Mouse (Mus musculus) retina, embryonic 14.5 days (tissue): ENCODE measurements around the gene Yes1.
"Not testable (repeated sequence)": the region's sequence is repeated elsewhere in the genome, so short reads cannot be mapped to it uniquely, and the experiment has no call there.

Source experiments
- DNase-seq: peaks from one replicate; pipeline ENCODE4 v3.0.0-alpha.2; 2015; ENCODE audit warnings: low spot score

Yes1 gene

DNA sequence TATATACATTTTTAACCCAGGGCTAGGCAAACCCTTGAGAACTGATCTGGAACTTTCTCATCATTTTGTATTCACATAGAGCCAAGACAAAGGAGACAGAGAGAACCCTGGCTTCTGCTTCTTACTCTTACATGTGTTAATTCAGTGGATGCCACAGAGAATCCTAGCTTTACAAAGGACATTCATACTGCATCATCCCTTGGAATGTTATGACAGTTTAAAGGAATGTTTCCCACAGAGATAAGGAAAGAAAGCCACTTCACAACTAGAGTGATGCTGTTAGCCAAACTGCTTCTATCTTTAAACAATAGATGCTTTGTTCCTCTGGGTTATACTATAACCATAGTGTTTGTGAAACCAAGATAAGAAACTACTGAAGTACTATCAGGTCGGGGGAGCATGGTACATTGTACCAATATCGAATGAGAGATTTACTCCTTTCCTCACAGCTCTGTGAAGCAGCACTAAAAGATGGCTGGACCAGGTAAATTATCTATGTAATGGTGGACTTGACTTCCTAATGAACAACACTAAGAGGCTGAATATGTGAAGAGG is 95.3 kb downstream of the Yes1 start:
- no peak for DNase-seq

DNA sequence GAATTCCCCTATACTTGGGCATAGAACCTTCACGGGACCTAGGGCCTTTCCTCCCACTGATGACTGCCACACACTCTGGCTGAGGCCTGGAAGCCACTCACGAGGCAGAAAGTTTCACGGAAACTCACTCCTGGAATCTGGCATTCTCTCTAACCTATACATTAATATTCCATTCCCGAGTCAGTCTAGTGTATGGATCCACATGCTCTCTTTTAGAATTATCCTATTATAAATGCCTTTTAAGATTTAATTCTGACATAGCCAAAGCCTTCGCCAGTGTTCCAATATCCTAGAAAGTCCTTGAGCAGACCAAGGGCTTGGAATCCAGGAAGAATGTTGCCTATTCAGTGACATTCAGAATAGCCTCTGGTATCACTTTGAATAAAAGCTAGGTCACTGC is 100.5 kb downstream of the Yes1 start:
- no peak for DNase-seq

DNA sequence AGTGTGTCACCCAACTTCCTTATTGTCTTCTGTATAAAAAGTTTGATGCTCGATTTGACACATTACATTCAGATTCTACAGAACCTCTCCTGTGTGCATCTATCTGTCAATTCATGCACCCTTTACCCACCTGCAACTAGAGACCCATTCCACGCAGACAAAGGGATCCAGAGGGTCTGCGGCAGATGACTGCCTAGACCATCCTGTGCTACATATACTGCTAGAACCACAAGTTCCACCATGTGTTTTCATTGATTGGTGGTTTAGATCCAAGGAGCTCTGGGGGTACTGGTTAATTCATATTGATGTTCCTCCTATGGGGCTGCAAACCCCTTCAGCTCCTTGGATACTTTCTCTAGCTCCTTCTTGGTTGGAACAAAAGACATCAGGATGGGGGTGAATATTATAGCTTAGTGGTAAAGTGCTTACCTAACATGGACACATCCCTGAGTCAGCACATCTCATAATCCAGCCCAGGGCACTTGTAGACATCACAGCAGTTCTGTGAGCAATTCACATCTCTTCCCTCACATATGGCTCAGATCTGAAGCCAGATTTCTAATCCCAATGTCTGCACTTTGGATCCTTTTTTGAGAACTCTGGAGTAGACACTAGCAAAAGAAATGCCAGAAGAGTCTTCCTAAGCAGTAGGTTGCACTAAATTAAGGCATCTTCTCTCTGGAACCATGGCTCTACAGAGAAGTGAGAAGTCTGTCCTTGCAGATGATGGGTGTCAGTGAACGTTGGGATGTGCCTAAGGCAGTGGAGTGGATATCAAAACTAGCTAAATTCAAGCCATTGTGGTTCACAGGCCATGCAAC is 101.5 kb downstream of the Yes1 start:
- DNase-seq, result peak; percentile 13

DNA sequence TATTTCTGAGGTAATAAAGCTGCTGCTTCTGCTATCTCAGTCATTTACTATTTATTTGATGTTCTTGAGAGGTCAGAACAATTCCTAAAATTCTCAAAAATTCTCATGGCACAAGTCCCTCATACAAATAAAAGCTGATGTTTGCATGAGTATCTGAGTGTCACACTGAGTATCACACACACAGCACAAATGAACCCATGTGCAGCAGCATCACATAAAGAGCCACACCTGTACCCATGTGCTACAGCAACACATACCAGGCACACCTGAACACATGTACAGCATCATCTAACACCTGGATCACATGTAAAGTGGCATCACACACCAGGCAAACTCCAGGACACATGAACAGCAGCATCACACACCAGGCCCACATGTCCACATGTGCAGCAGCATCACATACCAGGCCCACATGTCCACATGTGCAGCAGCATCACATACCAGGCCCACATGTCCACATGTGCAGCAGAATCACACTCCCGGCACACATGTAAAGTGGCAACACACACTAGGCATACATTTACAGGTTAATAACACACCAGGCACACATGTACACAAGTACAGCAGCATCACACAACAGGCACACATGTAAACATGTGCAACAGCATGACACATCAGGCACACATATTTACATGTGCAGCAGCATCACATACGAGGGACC is 102.2 kb downstream of the Yes1 start:
- peak; percentile 31 for DNase-seq

DNA sequence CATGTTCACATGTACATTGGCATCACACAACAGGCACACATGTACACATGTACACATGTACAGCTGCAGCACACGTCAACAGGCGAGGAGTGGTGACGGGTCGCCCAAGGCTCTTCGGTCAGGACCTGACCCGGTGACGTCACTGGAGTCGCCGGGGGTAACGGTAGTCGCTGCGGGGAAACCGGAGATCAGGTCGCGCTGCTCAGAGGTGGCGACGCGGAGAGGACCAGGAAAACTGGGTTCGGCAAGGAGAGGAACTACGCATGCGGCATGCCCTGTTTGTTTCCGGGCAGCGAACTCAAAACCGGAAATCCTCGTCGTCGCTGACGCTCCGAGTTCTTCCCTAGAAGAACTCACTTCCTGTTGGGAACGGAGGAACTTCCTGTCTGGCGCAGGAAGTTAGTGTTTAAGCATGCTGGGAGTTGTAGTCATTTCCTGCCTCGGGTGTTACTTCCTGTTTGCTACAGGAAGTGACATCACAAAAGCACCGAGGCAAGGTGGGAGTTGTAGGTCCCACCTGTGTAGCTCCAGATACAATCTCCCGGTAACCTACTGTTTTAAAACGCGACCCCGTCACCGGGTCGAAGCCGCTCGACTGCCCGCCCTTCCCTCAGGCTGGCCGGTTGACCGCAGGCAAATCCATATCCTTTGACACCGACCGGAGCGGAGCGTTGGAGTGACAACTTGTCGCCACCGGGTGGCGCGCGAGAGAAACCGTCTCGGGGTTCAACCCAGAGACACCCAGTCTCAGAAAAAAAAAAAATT is 102.9 kb downstream of the Yes1 start:
- DNase-seq, result peak; percentile 98

DNA sequence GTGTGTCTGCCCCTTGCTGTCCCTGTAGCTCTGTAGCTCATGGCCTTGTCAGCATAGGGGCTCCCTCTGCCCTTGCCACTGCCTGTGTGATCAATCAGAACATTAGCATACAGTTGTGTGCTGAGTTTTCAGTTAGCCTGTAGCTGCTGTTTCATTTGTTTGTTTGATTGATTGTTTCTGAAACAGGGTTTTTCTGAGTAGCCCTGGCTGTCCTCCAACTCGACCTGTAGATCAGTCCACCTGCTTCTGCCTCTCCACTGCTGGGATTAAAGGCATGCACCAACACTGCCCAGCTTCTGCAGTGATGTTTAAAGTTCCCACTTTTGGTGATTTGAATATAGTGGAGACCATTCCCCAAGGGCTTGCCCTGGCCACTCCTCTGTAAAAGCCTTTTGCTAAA is 106.8 kb downstream of the Yes1 start:
- DNase-seq, result no peak

DNA sequence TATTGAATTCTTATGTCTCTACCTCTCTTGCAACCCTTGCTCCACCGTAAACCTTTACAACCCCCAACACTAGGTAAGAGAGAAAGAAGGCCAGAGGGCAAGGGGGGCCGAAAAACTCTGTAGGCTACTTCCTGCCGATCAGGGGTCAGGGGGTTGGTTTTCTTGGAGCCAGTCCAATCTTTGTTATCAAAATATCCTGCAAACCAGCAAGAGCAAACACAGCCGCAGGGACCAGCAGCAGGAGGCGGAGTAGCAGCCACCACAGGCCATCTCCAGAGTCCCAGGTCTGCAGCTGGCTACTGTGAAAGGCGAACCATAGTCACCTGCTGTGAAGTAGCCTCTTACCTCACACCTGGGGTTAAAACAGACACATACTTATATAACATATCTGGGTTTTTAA is 107.9 kb downstream of the Yes1 start:
- DNase-seq, result no peak

DNA sequence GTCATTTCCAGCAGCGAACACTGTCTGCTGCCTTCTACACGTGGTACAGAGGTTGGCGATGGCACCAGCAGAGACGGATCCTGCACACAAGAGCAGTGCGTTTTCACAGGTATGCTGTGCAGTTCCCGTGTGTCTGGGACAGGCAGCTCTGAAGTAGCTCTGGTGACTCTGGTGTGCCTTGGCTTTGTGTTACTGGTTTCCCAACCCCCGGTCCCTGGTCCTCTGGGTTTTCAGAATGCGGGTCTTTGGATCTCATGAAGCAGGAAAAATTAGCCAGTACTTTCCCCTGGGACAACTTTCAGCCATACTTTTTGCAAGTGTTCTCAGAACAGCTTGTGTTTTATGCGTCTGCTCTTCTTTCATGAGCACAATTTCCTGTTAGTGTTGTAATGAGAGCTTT is 109.4 kb downstream of the Yes1 start:
- DNase-seq, result no peak

DNA sequence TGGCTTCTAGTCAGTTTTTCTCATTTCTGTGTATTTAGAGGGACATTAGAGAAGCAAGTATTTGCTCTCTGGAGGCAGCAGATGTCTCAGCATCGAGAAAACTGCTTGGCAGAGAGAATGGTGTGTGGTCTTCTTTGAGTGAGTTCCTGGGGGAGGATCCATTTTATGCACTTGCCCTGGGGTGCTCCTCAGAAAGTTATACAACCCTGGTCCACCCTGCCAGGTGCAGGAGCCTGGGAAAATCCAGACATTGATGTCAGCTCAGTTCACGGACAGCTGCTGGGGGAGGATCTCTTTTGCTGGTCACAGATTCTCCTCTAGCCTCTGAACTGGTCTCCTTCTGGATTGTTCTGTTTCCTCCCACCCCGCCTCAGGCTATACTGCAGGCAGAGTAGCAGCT is 110.3 kb downstream of the Yes1 start:
- DNase-seq, result no peak

DNA sequence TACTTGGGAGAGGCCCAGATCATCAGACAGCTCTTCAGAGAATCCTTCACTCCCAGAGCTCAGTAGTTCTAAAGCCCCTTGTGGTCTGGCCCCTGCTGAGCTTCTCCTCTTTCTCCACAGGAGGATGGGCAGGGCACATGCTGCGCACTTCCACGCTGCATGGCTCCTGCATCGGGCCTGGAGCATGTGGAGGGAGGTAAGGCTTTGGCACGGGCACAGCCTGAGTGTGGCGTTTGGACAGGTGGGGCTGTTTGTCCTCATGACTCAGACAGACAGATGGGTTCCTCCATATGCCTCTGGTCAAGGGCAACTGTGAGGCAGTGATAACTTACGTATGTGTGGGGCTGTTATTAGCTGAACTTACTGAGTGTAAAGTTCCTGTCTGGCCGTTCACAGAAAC is 111.3 kb downstream of the Yes1 start:
- DNase-seq, result no peak

DNA sequence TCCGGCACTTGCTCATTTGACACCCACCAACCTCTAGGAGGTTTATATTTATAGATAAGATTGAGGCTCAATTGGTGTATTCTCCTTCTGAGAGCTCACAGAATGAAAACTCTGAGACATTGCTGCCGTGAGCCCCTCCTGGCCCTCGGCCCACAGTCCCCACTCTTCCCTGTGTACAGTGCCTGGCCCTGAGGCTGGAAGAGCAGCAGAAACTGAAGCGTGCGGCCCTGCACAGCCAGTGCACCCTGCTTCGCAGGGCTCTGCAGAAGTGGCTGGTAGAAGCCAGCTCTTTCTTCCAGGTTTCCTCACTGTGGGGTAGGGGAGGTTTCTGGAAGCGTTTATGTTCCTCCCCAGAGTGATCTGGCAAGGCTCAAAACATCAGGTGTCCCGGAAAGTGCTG is 111.7 kb downstream of the Yes1 start:
- DNase-seq, result not testable (repeated sequence)

DNA sequence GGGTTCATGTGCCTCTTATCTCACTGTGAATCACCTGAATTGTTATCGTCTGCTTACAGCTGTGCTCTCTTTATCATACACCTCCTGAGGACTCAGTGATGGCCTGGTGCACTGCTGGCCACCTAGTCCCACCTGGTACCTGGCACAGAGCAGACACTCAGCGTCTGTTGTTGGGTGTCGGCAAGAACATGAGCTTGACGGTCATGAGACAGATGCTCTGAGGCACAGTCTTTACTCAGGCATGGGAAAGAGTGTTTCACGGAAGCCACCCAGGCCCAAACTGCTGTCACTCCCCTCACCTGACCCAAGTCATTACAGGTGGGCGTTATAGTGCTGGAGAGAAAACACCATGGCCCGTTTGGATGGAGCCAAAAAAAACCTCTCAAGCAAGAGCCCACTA is 113.0 kb downstream of the Yes1 start:
- no peak for DNase-seq

DNA sequence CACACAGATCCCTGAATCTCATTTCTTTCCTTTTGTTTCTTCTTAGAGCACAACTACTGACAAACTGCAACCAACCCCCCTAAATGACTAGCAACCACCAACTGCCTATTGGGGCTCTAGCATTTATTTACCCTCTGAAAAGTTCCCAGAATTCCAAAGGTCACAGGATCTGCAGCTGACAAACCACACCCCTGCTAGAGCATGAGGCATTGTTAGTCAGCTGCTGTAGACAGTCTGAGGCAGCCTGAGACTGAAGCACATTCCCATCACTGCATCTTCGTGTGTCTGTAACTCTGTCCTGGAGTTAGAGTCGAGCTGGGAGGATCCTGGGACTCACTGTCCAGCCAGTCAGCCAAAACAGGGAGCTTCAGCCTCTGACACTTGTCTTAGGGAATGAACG is 114.4 kb downstream of the Yes1 start:
- DNase-seq, result not testable (repeated sequence)

DNA sequence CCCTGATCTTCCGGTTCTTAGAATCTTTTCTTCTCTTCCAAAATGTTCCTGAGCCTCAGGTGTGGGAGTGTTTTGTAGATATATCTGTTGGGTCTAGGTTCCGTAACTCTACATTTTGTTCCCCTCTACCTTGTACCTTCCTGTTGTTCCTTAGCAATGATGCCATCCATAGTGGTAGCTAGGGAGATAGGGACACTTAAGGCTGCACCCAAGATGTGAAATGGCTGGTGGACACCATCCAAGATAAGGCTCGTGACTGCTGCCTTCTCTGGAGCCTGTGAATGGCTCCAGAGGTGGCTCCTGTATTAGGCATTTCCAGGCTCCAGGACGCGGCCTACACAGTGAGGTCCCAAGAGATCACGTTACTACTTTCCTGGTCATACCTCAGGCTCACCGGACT is 117.3 kb downstream of the Yes1 start:
- DNase-seq, result no peak

DNA sequence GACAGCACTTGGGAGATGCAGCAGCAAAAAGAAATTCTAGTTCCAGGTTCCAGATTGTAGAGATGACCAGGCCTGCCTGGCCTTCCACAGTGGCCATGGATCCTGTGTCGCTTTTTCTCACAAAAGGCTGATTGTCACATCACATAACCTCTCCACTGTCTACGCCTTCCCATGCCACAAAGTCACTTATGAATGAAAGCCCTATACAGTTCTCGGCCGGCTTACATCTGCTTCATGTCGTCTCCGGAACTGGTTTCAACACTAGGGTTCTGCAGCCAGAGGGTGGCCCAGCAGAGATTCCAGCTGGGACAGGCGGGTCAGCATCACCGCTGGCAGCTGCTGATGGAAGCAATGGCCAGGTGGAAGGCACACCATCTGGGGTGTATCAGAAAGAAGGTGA is 117.9 kb downstream of the Yes1 start:
- DNase-seq, result no peak

DNA sequence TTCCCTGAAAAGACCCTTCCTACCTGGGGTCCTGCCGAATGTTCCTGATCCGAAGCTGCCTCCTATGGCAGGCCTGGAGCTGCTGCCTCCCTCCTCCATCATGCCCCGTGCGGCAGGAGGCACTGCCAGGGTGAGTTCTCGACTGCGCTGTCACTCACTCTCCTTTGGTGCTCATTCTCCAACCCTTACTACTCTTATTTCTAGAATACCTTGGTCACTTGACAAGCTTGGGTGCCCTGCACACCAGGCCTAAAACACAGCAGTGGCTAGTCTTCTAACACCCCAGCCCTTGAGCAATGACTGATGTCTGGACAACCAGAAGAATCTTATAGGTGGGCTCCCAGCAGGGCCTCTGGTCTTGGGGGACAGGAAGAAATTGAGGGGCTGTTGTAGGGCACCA is 122.9 kb downstream of the Yes1 start:
- not testable (repeated sequence) for DNase-seq

DNA sequence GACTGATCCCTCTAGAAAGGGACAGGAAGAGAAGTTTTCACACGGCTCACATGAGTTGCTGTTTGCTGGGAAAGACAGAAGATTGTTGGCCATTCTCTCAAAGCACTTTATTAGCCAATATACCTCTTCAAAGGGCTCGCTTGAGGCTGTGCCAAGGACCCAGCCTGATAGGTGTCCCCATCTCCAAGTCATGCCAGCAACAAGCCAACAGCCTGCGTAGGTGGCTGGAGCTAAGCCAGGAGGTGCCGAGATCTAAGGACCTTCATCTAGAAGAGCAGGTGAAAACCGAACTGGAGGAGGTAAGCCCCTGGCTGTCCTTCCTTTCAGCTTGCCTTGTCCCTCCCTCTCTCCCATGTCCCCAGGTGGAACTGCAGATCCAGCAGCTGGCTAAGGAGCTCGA is 124.8 kb downstream of the Yes1 start:
- no peak for DNase-seq
